Mouse (Mus musculus) adrenal gland, postnatal 14 days (tissue): ENCODE measurements around the gene Igf1. TPM values are rescaled to one million over a fixed set of nuclear protein-coding genes. Genes with fewer than 3 reads are reported as not detected.

Experiments used
- DNase-seq: peaks from one replicate; pipeline ENCODE4 v3.0.0; 2021; ENCODE audit warnings: mixed read lengths
- total RNA-seq: library from RNA; stranded (reverse); gene quantifications from 2 replicates; pipeline ENCODE4 v1.2.3, GENCODE M21; 2021

Igf1 gene
- total RNA-seq, 1 experiment from 2014 or later: 112 TPM

DNA sequence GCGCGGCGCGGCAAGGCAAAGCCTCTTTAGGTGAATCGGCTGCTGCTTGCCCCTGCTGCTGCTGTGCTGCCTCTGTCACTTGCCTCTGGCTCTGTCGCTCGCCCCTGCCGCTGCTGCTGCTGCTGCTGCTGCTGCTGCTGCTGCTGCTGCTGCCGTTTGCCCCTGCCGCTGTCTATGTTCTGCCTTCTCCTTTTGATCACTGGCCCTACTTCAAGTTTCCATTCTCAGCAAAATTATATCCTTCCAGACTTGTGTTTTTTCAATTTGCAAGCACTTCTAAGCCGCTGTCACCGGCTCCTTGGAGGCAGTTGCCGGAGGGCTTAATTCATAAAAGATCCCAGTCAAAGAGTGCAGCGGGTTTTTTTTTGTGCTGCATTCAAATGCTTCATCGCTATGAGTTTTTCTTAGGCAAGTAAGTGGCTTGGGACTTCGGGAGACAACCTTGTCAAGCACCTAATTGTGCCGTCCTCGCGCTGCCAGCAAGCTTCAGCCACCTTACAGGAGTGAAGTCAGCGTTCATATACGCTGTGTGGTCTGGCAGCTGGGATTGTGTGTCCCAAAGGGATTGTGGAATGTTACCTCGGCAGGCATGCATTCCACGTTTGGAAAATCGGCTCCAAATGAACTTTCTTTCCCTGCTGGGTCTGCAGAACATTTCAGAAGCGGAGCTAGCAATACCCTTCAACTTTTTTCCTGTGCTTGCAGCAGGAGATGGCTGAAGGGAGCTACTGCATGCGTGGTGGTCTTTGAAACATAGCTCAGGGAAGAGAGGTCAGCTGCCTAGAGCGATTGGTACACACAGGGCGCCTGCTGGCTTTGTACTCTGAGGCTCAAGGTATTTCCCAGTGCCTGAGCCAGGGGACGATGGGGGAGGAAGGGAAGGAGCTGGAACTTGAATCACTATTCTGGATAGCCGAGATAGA is 2.4 kb downstream of the Igf1 start:
- peak; percentile 55 for DNase-seq

DNA sequence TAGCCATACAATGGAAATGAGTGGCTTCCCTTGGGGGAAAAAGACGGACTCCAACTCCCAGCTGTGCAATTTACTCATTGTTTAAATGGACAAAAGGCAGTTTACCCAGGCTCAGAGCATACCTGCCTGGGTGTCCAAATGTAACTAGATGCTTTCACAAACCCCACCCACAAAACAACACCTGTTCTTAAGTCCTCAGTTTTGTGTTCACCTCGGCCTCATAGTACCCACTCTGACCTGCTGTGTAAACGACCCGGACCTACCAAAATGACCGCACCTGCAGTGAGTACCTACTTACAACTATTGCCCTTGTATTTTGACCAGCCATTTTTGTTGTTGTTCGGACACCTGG is 3.0 kb downstream of the Igf1 start:
- no peak for DNase-seq

DNA sequence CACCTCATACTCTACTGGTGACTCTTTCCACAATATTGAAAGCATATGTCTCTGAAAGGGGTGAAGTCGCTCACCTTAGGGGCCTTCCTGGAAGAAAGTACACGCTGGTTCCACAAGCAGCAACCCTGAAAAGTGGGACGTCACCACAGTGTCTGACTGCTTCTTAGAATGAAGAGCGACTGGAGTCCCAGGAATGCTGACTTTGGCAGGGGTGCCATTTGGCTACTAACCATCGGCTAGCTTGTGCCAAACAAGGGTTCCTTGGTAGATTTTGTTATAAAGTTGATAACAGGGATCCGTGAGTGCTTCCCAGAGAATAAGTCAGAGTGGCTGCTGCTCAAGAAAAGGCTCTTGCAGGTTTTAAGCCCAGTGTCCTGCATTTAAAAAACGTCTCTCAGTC is 4.8 kb downstream of the Igf1 start:
- DNase-seq: peak; percentile 67

DNA sequence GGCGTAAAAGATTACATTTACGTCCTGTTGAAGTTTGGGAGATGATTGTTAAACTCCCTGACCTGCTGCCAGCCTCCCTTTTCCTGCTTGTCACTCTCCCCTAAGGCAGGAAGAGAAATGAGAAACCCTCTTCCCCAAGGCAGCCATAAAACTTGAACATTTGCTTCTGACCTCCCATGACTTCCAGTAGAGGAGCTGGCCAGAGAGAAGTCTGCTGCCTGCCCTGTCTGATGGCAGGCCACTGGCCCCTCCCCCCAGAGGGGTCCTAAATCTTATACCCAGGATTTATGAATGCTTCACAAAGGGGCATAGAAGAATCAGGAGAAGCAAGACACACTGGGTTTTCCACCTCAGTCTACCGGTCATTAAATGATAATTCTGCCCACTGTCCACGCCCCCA is 5.3 kb downstream of the Igf1 start:
- peak; percentile 13 for DNase-seq

DNA sequence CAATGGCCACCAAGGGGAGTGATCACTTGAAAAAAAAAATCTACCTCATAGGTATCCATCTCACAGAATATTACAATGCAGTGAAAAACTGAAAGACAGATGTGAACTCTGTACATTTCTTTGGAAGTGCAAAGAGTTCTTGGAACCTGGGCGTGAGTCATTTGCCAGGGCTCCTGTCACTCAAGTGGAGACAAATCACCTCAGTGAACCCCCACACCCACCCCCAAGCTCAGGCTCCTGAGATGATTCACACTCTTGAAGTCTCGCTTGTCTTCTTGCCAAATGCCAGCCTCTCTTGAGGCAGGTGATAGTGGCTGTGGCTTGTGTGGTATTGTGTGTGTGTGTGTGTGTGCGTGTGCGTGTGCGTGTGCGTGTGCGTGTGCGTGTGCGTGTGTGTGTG is 7.6 kb downstream of the Igf1 start:
- peak; percentile 34 for DNase-seq

DNA sequence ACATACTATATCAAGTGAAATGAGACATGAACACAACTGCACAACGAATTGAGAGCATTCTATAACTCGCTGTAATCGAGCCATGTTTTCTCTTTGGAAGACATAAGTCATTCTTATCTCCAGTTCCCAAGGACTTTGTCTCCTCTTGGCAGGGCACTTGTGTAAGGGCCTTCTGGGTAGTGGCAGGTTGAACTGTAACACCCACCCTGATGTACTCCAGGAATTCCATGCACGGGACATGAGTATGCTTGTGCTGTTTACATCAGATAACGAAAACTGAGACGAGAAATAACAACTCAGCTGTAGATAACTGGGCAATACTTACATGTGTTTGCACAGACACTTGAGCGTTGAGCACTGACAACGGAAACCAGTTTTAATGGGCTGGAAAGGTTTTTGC is 8.4 kb downstream of the Igf1 start:
- DNase-seq: peak; percentile 63

DNA sequence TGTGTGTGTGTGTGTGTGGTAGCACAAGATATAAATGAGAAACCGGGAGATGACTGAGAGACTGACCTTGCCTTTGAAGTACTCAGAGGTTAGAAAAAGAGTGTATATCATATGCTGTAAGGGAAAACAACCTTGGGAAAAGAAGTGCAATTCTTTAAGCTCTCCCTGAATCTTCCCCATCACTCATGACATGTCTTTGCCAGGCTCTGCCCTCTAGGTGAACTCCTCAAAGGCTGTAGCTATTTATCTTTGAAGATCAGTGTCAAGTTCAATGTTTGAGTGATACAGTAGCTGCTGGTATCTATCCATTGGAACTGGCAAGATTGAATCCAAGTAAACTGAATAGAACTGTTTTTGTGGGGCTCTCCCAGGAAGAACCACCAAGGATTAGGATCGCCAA is 9.2 kb downstream of the Igf1 start:
- DNase-seq: peak; percentile 11

DNA sequence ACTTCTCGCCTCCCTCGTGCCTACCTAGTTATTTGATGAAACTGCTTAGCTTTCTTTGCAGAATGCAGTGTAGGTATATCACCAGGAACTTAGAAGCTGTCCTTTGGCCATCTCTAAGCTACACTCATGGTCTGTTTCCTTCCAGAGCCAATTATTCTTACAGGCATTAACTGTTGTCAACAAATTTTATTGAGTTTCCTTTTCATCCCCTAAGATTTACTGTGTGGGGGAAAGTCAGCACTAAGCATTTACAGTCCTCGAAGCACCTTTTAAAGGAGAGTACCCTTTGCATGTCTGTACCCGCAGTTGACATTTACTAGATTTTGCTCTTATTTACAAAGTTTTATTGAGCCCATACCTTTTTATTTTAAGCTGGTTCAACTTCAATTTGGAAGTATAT is 9.6 kb downstream of the Igf1 start:
- no peak for DNase-seq

DNA sequence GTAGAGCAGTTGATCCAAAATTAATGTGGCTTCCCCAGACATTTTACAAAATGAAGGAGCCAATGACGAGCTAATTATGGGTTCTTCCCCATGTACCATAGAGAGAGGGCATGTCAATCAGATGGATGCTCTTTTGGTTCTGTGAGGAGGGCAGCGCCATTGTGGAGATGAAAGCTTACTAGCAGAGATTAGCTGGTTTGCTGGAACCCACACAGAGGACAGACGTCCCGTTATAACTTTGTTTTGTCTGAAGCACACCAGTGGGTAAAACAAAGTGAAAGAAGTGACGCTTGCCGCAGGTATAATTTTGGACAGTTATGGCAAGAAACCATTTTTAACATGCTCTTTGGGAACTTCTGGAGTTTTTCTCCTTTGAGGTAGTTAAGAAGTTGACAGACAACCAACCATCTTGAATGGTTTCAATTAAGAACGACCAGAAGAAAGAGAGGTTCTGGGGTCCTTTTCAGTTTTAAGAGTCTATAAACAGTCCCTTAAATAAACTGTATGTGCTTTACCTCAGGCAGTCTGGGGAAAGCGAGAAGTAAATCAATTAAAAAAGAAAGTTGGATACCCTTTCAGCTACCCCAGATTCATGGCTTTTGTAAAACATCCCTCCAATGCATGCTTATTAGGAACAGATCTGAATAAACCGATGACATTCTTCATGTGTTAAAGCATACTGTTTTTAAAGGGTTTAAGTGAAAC is 10.4 kb downstream of the Igf1 start:
- DNase-seq: no peak

DNA sequence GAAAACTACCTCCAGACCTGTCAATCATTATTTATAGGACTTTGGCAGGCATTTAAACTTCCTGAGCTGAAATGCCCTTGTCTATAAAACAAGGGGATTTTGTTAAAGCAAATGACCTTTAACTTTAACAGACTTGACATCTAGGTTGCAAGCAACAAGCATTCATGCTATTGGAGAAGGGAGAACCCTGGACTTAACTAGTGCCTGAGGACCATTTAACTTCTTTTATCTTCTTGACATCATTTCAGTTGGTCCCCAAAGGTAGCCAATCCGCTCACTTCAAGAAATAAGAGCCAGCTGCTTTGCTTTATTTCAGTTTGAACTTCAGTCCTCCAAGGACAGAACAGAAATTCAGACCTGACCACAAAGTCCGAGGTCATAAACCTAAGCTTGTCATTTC is 11.1 kb downstream of the Igf1 start:
- no peak for DNase-seq

DNA sequence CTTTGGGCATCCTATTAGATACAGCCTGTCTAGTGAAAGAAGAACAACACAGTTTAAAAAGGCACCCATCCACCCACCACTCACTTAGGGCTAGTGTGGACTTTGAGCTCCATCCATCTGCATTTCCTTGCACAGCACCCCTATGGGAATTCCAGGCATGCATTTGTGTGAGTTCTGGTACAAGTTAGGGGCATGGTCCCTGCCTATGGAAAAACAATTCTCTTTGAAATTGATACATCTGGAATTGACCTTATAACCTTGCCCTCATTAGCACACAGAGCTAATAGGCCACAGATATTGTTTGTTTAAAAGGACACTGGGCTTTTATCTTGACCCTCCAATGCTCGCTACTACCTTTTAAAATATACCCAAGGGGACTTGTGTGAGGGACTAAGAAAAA is 11.6 kb downstream of the Igf1 start:
- no peak for DNase-seq

DNA sequence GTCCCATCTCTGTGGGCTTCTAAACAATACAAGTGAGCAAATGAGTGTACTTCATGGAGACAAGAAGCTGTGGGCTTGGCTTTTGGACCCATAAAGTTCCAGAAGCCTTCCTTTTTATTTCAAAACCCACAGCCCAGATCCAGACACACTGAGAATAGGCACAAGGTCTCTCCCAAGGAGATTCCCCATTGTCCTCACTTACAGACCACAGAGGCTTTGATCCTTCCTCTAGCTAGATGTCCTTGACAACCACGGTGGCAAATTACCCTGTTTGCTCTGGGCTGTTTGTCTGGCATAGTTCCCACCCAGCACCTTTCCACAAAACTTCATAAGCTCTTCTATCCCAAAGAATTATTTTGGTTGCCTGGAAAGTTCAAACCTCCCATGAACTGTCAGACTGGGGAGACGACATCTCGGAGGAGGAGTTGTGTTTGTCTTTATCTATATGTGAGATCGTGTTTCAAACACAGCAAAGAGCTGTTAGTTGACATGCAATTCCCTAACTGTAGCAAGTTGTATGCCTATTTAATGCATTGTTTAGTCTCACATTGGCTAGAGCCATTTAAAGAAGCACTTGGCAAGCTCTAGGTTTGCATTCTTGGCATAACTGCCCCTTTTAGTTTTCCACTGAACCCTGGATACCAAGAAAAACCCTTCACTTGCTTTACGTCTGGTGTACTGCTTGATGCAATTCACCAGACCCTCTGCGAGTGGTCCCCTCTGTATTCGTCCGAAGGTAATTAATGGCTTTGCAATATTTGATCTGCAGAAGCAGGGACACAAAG is 14.0 kb downstream of the Igf1 start:
- DNase-seq: no peak

DNA sequence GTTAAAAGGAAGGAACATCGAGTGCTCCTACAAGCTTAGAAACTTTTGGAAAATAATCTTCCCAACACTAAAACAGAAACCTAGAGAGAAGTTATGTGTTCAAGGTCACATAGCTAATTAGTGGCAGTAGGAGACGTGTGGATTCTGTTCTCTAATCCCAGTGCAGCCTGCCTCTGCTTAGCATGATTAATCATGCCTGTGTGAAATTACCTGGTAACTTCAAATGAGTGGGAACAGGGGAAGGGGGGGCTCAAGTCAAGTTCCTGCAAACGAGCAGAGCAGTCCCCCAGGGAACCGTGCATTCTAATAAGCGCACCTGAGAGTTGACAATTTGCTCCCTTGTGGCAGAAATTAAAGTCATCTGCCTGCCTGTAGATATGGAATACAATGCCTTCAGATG is 14.8 kb downstream of the Igf1 start:
- DNase-seq: no peak

DNA sequence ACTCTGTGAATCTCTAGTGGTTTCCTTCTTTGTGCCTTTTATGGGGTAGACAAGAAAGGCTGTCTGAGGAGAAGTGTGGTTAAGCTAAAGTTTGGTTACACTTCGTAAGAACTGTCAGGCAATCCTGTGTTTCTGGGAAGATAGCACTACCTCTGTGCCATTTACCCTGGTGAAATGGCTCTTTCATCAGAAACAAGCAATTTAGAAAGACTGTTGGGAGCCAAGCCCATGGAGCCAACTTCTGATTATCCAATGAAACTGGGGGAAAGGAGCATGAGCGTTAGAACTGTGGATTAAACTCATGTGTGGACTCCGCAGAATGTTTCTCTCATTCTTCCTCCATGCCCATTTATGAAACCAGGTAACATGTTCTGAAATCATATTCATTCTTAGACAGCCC is 15.5 kb downstream of the Igf1 start:
- DNase-seq: no peak

DNA sequence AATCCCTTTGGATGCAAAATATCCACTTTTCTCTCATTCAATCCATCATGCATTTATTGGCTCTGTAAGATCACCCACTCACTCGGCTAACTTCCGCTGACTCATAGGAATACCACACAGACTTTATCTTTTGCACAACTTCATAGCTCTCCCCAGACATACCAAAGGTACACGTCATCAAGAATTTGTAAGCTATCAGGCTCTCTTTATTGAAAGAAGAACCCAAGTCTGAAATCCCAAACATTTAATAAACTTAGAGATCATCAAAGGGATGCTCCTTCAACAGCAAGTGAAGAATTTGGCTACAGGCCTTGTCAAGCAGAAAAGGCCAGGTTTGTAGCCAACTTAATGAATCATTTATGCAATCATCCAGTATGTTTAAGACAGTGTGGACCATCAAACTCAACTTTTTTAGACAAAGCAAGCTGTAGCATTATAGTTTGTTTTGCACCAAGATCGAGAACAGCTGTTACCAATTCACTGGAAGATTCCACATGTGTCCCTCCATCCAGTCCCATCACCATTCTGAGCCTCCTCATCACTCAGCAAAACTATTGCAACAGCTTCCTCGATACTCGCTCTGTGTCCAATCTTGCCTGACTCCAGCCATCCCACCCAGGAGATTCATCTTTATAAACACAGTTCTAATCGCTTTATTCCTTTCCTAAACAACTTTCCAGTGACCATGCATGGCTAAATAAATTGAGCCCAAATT is 22.2 kb downstream of the Igf1 start:
- no peak for DNase-seq

DNA sequence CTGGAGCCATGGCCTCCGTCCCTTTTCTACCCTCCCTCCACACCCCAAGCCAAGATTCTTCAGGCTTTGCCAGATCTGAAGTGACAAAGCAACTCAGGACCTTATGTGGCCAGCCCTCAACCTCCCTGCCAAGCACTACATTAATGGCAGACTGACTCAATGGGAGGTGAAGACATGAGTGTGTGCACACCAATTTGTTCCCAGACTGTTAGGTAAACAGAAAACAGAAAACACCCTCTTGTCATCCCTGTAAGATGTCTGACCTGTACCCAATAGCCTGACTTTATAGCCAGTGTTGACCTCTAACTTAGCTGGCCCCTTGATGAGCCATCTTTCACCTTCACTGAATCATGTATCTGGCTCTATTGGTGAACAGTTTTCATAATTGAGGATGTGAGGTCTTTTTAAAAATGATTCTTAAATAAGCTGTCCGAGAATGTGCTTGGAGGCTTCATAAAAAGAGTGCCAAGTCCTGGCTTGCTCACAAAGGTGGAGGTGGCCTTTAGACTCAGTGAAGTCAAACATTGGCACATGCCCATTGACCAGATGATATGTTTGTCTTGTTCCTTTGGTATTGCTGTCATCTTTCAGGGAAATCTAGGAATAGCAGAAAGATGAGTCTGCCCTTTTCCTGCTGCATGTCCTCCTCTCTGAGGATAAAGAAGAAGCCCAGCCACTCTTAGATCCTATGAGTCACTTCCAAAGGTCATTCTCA is 27.4 kb downstream of the Igf1 start:
- DNase-seq: no peak

DNA sequence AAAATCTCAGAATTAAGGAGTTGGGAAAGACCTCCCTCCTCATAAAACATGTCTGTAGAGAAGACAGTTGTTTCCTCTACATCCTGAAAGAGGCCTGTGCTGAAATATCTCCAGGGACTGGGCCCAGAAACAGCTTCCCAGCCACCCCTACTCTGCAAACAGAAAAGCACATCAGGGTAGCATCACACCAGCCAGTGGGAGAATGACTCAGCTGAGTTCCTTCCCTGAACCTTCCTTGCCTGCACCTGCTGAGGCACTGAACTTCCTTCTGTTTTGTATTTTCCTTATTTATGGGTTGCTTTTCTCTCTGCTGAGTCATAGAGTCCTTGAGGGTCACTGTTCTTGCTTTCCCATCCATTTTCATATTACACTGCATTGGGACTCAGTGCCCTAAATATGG is 31.8 kb downstream of the Igf1 start:
- DNase-seq: no peak

DNA sequence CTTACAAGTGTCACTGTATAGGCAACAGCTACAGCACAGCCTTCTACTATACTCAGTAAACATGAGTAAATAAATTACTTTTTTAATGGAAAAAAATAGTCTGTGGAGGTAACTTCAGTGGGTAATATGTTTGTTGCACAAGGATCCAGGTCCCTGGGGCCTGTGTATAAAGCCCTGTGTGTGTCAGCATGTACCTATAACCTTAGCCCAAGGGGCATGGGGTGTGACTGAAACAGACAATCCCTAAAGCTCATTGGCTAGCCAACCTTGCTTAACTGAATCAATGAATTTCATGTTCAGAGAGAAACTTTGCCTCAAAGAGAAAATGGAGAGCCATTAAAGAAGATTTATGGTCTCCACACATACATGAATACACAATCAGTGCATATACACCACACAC is 34.2 kb downstream of the Igf1 start:
- no peak for DNase-seq

DNA sequence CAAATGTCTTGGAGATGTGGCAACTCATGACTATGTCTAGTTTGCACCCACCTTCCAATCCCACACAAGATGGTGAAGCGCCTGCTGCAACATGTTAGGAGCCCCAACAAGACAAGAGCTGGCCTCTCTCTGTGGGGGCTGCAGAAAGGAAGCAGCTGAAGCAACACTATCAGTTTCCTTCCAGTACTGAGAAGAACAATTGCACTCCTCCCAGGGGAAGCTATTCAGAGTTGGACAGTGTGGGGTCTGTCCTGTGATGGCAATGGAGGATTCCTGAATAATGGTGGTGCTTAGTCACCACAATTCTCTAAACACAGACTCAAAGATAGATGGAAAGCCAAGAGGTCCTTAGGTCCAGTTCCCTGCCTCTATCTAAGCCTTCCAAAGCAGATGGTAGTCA is 35.2 kb downstream of the Igf1 start:
- DNase-seq: no peak

DNA sequence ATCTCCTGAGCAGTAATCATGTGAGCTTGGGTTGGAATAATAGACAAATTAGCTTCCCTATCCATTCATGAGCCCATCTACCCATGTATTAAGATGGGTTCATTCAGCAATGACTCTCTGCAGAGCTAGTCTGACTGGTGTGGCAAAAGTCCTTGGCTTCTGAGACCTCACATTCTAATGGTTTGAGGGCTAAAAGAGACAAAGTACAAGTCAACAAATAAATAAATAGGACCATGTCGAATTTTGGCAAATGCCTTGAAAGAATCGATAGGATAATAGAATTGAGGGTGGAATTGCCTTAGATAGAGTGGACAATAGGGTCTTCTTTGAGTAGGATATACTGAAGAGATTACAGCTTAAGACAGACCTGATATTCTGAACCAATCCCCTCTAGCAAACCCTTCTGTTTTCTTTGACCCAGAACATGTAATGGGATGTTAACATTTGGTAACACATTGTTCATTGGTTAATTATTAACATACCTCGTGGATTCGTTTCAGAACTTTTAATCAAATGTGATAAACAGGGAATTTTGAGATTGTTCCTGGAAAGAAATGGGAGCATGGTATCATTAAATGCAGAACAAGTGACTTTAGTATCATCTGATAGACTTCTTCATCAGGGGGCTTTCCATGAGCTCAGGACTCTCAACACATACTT is 36.5 kb downstream of the Igf1 start:
- DNase-seq: no peak

DNA sequence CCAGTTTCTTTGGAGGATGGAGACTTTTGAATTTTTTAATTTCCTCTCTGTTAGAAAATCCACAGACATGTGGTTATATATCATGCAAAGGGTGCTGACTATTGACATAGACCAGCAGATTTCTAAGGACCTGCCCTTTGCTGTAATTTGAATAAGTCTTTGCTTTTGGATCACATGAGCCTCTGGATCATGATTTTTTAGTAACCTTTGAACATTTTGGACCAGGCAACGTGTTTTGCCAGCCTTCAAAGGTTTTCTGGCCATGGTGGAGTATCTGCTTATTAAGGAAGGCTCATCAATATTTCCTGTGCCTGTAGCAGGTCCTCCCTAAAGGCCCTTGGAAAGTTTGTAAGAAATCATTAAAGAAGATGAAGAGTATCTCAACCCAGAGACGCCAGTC is 37.3 kb downstream of the Igf1 start:
- no peak for DNase-seq
